Mouse (Mus musculus) forebrain, embryonic 10.5 days (tissue): Measurements from ENCODE around the gene Folh1. TPM values are rescaled to one million over a fixed set of nuclear protein-coding genes. Genes with fewer than 3 reads are reported as not detected.
A peak's percentile ranks its signal among the peaks of the same experiment; 100 is the strongest.
"Not testable (repeated sequence)": the region's sequence is repeated elsewhere in the genome, so short reads cannot be mapped to it uniquely, and the experiment has no call there.

Source experiments
- DNase-seq: peaks from one replicate; pipeline ENCODE4 v3.0.0-alpha.2; 2017; ENCODE audit warnings: low spot score; ENCODE audit errors: extremely low spot score
- H3K27ac ChIP-seq: fragments of 300-500 bp; sonication (generic); 2 replicates; pipeline ENCODE4 v1.5.1; 2016; ENCODE audit warnings: mild to moderate bottlenecking
- H3K27me3 ChIP-seq: fragments of 300-500 bp; sonication (generic); 2 replicates; pipeline ENCODE4 v1.6.1; 2016; ENCODE audit warnings: mild to moderate bottlenecking; ENCODE audit not compliant: poor library complexity, severe bottlenecking
- H3K36me3 ChIP-seq: fragments of 300-500 bp; sonication (generic); replicated peaks from 2 replicates; pipeline ENCODE4 v1.6.1; 2016; ENCODE audit warnings: mild to moderate bottlenecking, moderate library complexity
- H3K4me1 ChIP-seq: fragments of 300-500 bp; sonication (generic); 2 replicates; pipeline ENCODE4 v1.6.1; 2016
- H3K4me3 ChIP-seq: fragments of 300-500 bp; sonication (generic); 2 replicates; pipeline ENCODE4 v1.5.1; 2016; ENCODE audit warnings: mild to moderate bottlenecking, moderate library complexity
- H3K9me3 ChIP-seq: fragments of 300-500 bp; sonication (generic); 2 replicates; pipeline ENCODE4 v1.6.1; 2016; ENCODE audit warnings: mild to moderate bottlenecking, moderate library complexity
- WGBS: fragments of 180-500 bp; shearing (Covaris S2); methylation state at CpG from one replicate; pipeline ENCODE4 v1.1.7; 2016; 5-methylcytosine and 5-hydroxymethylcytosine counted together
- polyA plus RNA-seq: library from polyadenylated mRNA; unstranded; fragments of >200 nt; fragmentation: Nextera tagmentation; extraction: Ambion mirVana; gene quantifications from 2 replicates; pipeline ENCODE4 v1.2.1, GENCODE M21; 2016

The Folh1 gene
- 0.12 and 0.19 TPM in 2 replicates for polyA plus RNA-seq

- Histone ChIP-seq H3K27ac (no peak within 1 kb of the TSS), H3K4me1 (peaks cover 15% of the 10 kb centered on the region), H3K4me3 (peak within 1 kb of the TSS; percentile 45), H3K36me3 (no peaks in the 10 kb centered on the region), H3K27me3 (no peaks in the 10 kb centered on the region), H3K9me3 (no peaks in the 10 kb centered on the region)
- no peak for DNase-seq
- 5% methylated on average over 11 of the region's 11 CpGs for WGBS
Observed at GRCm38 (mm10) chr7:86775617-86776325, at the start of gene Folh1. TSS of gene Folh1 (minus strand) at chr7:86775943.

GRCm38 (mm10) chr7:86816466-86816865 lies 40.7 kb upstream of the Folh1 start:
- H3K4me3 ChIP-seq: no peak overlapping the region
- no peaks in the 10 kb centered on the region for H3K4me1 ChIP-seq
- H3K27ac ChIP-seq: no peak overlapping the region
- H3K27me3 ChIP-seq: no peaks in the 10 kb centered on the region
- no peak for DNase-seq
- no peaks in the 10 kb centered on the region for H3K9me3 ChIP-seq
- WGBS: 90% methylated on average over 1 of the region's 1 CpGs
- no peaks in the 10 kb centered on the region for H3K36me3 ChIP-seq

DNA sequence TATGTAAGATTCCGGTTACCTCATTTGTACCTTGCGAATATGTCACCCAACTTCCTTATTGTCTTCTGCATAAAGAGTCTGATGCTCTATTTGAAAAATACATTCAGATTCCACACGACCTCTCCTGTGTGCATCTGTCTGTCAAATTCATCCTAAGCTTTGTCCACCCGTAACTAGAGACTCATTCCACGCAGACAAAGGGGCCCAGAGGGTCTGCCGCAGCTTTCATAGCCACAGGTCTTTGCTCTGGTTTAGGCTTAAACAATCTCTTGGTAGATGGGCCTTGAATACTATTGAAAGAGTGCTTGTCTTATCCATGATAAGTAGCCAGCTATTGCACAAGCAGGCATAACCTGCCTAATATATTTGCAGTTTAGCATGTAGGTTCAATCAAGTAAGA lies 40.0 kb upstream of the Folh1 start:
- H3K27me3 ChIP-seq, H3K36me3 ChIP-seq, DNase-seq, H3K27ac ChIP-seq, H3K9me3 ChIP-seq, H3K4me3 ChIP-seq, H3K4me1 ChIP-seq: not testable (repeated sequence)
- 91% methylated on average over 6 of the region's 6 CpGs for whole genome bisulfite sequencing

DNA sequence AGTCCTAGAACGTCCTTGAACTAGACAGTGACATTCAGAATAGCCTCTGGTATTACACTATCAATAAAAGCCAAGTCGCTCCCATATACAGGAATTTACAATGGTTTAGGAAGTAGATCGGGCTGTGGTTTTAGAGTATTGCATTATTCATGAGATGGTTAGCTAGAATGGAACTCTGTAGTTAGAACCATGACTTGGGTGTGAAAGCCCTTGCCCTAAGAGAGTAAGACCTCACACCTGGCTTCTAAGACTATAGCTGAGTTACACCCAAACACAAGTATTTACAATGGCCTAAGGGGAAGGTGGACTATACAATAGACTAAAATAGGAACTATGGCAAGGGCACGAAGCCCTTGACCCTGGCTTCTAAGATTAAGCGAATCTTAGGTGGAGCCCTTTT lies 39.5 kb upstream of the Folh1 start:
- not testable (repeated sequence) for H3K4me3 ChIP-seq, H3K27ac ChIP-seq

DNA sequence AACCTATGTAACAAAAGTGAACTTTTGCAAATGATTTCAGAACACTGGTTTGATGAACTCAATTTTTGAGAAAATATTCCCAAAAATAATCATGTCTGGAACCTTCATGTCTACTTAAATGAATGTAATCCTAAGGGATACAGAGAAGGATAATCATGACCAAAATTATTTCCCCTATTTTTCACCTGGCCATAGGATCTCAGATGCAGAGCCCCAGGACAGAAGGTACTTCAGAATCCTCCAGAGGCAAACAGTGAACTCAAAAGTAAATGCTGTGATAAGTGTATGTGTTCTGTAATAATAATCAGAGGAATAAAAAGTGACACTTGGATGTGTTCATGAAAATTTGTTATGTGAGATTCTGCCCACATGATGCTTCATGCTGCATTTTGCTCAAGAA lies 19.0 kb upstream of the Folh1 start, which contains the start of gene Vmn2r77:
Vmn2r77 (plus strand) TSS at position 301 of the 400 bp plus-strand sequence.
- DNase-seq: no peak
- Histone ChIP-seq H3K9me3 (no peaks in the 10 kb centered on the region), H3K36me3 (no peaks in the 10 kb centered on the region), H3K4me3 (no peak within 1 kb of the TSS), H3K27me3 (no peaks in the 10 kb centered on the region), H3K4me1 (no peaks in the 10 kb centered on the region), H3K27ac (no peak within 1 kb of the TSS)

More for the DNA sequence above, 39.5 kb upstream of the Folh1 start:
- WGBS: 95% methylated on average over 5 of the region's 5 CpGs
- H3K9me3 ChIP-seq, H3K27me3 ChIP-seq, DNase-seq, H3K4me1 ChIP-seq, H3K36me3 ChIP-seq: not testable (repeated sequence)

GRCm38 (mm10) chr7:86771621-86772020 lies 4.1 kb downstream of the Folh1 start:
- Histone ChIP-seq H3K27me3 (no peaks in the 10 kb centered on the region), H3K4me3 (no peak overlapping the region), H3K9me3 (no peaks in the 10 kb centered on the region), H3K4me1 (peaks cover 15% of the 10 kb centered on the region), H3K27ac (no peak overlapping the region), H3K36me3 (no peaks in the 10 kb centered on the region)
- 91% methylated on average over 3 of the region's 3 CpGs for WGBS
- DNase-seq: no peak

DNA sequence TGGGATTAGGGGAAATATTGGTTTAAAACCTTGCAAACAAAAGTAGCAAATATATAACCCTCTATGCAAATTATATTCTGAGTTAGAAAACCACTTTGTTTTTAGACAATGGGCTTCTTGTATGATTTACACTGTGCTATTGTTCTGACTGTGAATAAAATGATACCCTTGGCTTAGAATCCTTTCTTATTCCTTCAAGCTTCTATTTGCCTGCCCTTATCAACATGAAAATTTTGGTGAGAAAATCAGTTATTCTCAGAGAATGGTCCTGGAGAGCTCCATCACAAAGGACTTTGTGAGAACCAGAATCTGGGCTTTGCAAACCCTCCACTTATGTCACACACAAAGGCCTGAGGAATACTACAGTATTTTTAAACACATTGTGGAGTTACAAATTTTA lies 11.1 kb downstream of the Folh1 start:
- no peaks in the 10 kb centered on the region for H3K9me3 ChIP-seq
- H3K4me3 ChIP-seq: no peak overlapping the region
- H3K36me3 ChIP-seq: no peaks in the 10 kb centered on the region
- H3K27me3 ChIP-seq: no peaks in the 10 kb centered on the region
- DNase-seq: no peak
- no peak overlapping the region for H3K27ac ChIP-seq
- H3K4me1 ChIP-seq: no peaks in the 10 kb centered on the region

DNA sequence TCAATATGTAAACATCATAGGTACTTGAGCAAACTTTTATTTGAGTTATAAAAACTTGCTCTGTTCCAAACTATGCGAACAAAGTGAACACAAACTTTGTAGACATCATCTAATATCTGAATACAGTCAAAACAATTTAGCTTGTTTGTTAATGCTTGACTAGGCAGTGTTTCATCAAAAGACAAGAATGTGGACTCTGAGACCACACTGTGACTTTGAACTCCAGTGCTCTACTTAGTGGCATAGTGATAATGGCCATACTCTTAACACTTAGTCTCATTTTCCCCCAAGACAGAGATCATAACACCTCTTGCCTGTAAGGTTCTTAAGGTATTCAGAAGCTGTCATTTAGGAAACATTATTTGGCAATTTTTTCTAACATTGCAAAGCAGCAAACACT lies 15.0 kb downstream of the Folh1 start:
- 91% methylated on average over 1 of the region's 1 CpGs for WGBS
- no peak overlapping the region for H3K4me3 ChIP-seq
- H3K9me3 ChIP-seq: no peaks in the 10 kb centered on the region
- no peak overlapping the region for H3K27ac ChIP-seq
- no peaks in the 10 kb centered on the region for H3K27me3 ChIP-seq
- H3K4me1 ChIP-seq: no peaks in the 10 kb centered on the region
- H3K36me3 ChIP-seq: no peaks in the 10 kb centered on the region
- no peak for DNase-seq

DNA sequence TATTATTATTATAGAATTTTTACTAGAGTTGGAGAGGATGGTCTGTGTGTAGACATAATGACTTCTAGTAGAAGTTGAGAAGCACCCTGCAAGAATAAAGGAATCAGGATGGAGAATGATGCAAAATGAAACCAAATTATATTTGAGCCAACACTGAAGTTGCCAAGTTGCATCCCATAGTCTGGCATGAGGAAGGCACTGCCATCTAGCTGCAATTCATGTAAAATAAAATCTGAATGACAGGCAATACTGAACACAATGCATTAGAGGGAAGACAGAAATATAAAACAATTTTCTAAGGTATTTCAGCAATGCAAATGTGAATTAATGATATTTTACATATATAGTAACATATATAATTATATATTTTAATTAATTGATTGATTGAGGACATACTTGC lies 50.7 kb downstream of the Folh1 start:
- Histone ChIP-seq H3K27me3 (no peaks in the 10 kb centered on the region), H3K4me1 (no peaks in the 10 kb centered on the region), H3K36me3 (no peaks in the 10 kb centered on the region), H3K9me3 (no peaks in the 10 kb centered on the region), H3K4me3 (no peak overlapping the region), H3K27ac (no peak overlapping the region)
- DNase-seq: no peak

- Histone ChIP-seq H3K27me3 (no peaks in the 10 kb centered on the region), H3K27ac (no peak within 1 kb of the TSS), H3K4me1 (no peaks in the 10 kb centered on the region), H3K36me3 (no peaks in the 10 kb centered on the region), H3K4me3 (no peak within 1 kb of the TSS), H3K9me3 (no peaks in the 10 kb centered on the region)
- DNase-seq: no peak
Observed at GRCm38 (mm10) chr7:86688030-86688429, 87.7 kb downstream of the Folh1 start, which contains the start of gene Olfr292. TSS of gene Olfr292 (plus strand) at chr7:86688330.

Other genes starting within 250 kb of the Folh1 start
- gene Olfr295, start 192.1 kb downstream of the Folh1 start, polyA plus RNA-seq: not detected in 2 replicates
- not detected in 2 replicates for gene Olfr294, start 159.3 kb downstream of the Folh1 start, polyA plus RNA-seq
- gene Olfr293, start 126.9 kb downstream of the Folh1 start, polyA plus RNA-seq: not detected in 2 replicates
- gene Olfr292, start 87.6 kb downstream of the Folh1 start, polyA plus RNA-seq: not detected in 2 replicates
- not detected in 2 replicates for gene Vmn2r77, start 19.1 kb upstream of the Folh1 start, polyA plus RNA-seq
- gene Vmn2r78, start 139.2 kb upstream of the Folh1 start, polyA plus RNA-seq: not detected in 2 replicates
- gene Vmn2r79, start 220.2 kb upstream of the Folh1 start, polyA plus RNA-seq: not detected in 2 replicates